Mouse (Mus musculus) bone marrow macrophage, adult 2 months (primary cell): ENCODE results near the gene Tmem217.

ENCODE experiments used
- CTCF ChIP-seq: IDR thresholded peaks from 2 replicates; pipeline ENCODE4 v1.5.1; 2012; ENCODE audit warnings: low read depth, mild to moderate bottlenecking, low read length, moderate library complexity
- POLR2A ChIP-seq: IDR thresholded peaks from 2 replicates; pipeline ENCODE4 v1.6.1; 2012; ENCODE audit warnings: mild to moderate bottlenecking, low read depth, low read length, borderline replicate concordance

DNA sequence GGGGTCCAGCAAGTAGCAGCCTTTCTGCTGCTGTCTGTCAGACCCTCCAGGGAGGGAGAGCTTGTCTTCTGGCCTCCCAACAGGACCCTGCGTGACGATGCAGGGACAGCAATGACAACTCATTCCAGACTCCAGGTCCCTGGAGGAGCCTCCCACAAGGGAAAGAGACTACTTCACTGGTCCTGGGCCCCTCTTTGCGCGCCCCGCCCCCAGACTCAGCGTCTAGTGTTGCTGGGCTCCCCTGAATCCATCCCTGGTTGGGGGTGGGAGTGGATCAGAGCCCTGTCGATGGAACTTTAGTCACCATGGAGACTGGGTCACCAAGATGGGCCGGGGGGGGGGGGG lies 57.5 kb downstream of the Tmem217 start:
- TF ChIP-seq CTCF (no peak), POLR2A (no peak)
